In genomic region chr11:116799364-116799763, GRCm38 (mm10) we compare ENCODE assay signal across 34 mouse cellular contexts. TPM values are rescaled to one million over a fixed set of nuclear protein-coding genes. Genes with fewer than 3 reads are reported as not detected.
A peak's percentile ranks its signal among the peaks of the same experiment; 100 is the strongest.
DNase-seq lines count a peak whose midpoint lies in the region; ATAC-seq and TF ChIP-seq lines count a peak whose summit lies in the region.
"Had no signal": no experiment of that assay in that cellular context is flagged by ENCODE, and none has a peak within 500 bp of the region (broad histone marks: within the 10 kb centered on the region; RNA-seq: fewer than 3 reads in every experiment).

No protein-coding gene starts in this region.

- H3K9ac ChIP-seq in heart, embryonic 14.5 days (ENCODE audit: low read length), result no peak overlapping the region
- H3K9ac ChIP-seq: embryonic facial prominence, embryonic 15.5 days; forebrain, embryonic 12.5 days; limb, embryonic 12.5 days; liver, embryonic 15.5 days; lung, embryonic 14.5 days; midbrain, embryonic 15.5 days; neural tube, embryonic 15.5 days had no signal

- H3K36me3 ChIP-seq in heart, embryonic 14.5 days (ENCODE audit: control insufficient read depth, insufficient read depth, low read length), result no peaks in the 10 kb centered on the region
- H3K36me3 ChIP-seq: embryonic facial prominence, embryonic 10.5 days; embryonic facial prominence, embryonic 15.5 days; forebrain, embryonic 12.5 days; limb, embryonic 12.5 days; liver, embryonic 15.5 days; midbrain, embryonic 10.5 days; midbrain, embryonic 15.5 days; neural tube, embryonic 15.5 days had no signal

- WGBS in heart, embryonic 14.5 days, result 48% methylated on average over 5 of the region's 5 CpGs

- no peaks in the 10 kb centered on the region for H3K27me3 ChIP-seq in heart, embryonic 14.5 days (ENCODE audit: control insufficient read depth, insufficient read depth, low read length)
- H3K27me3 ChIP-seq: embryonic facial prominence, embryonic 15.5 days; forebrain, embryonic 12.5 days; limb, embryonic 12.5 days; liver, embryonic 15.5 days; midbrain, embryonic 15.5 days; neural tube, embryonic 15.5 days had no signal

- H3K4me2 ChIP-seq in heart, embryonic 14.5 days (ENCODE audit: low read length), result 0 out of 2 replicates have a peak overlapping the region, but pooled peaks have one; percentile 4
- H3K4me2 ChIP-seq: embryonic facial prominence, embryonic 15.5 days; forebrain, embryonic 12.5 days; limb, embryonic 12.5 days; liver, embryonic 15.5 days; lung, embryonic 14.5 days; midbrain, embryonic 15.5 days; neural tube, embryonic 15.5 days had no signal

- intact Hi-C loops in gastrocnemius, adult 2 months (cut with DNase I), result no loop called here
- intact Hi-C loops in heart, postnatal 25 days (cut with DNase I), result loop anchor here (5.0 kb wide), 1 partner anchor 102 kb away; no protein-coding TSS in a partner anchor

- ATAC-seq in heart, embryonic 14.5 days (ENCODE audit: insufficient number of reproducible peaks, insufficient read depth, low FRiP score, low read depth), result no peak
- ATAC-seq: intestine, embryonic 16.5 days; midbrain, embryonic 15.5 days had no signal

- peak overlapping the region; percentile 35; the same call in 1 of the 2 replicates for H3K27ac ChIP-seq in gastrocnemius, adult 2 months
- H3K27ac ChIP-seq in heart, embryonic 14.5 days (replicated peaks in 1 of 2; ENCODE audit: control insufficient read depth in 1 of 2, insufficient read depth in 1 of 2, low read depth in 2 of 2, low read length in 2 of 2), result no peak overlapping the region
- H3K27ac ChIP-seq: embryonic facial prominence, embryonic 10.5 days; embryonic facial prominence, embryonic 15.5 days; forebrain, embryonic 12.5 days; kidney, postnatal 0 days; limb, embryonic 12.5 days; liver, embryonic 15.5 days; midbrain, embryonic 10.5 days; midbrain, embryonic 15.5 days; neural tube, embryonic 15.5 days had no signal

- peaks cover 3% of the 10 kb centered on the region in 2 experiments; a peak in 3 of 4 replicates for H3K4me1 ChIP-seq in heart, embryonic 14.5 days (ENCODE audit: control insufficient read depth in 2 of 2, insufficient read depth in 2 of 2, low read length in 2 of 2)
- H3K4me1 ChIP-seq: forebrain, embryonic 12.5 days; limb, embryonic 12.5 days; liver, embryonic 15.5 days; midbrain, embryonic 10.5 days; midbrain, embryonic 15.5 days; neural tube, embryonic 15.5 days had no signal

- DNase-seq in gastrocnemius, adult 2 months, result peak; percentile 48
- no peak for DNase-seq in gastrocnemius, postnatal 25 days
- no peak for DNase-seq in heart, postnatal 25 days (ENCODE audit: low spot score)
- peak; percentile 58 for DNase-seq in layer of hippocampus, adult 9-11 months
- DNase-seq in layer of hippocampus, adult 9-10 months (ENCODE audit: low spot score), result no peak
- no peak for DNase-seq in kidney, postnatal 10 days
- DNase-seq: adrenal gland, postnatal 25 days; B cell, adult 2 months; kidney, adult 8-10 months; lung, embryonic 14.5 days; lung, postnatal 14 days; retina, postnatal 1 day; right cerebral cortex, postnatal 14 days; thymus, postnatal 4 days had no signal

- no peak for TF ChIP-seq CTCF in gastrocnemius, adult 2 months (IDR thresholded peaks at IDR 0.05)

- no peak overlapping the region for H3K4me3 ChIP-seq in gastrocnemius, adult 2 months
- H3K4me3 ChIP-seq in heart, embryonic 14.5 days (ENCODE audit: control insufficient read depth in 1 of 2, insufficient read depth in 1 of 2, low read depth in 1 of 2, low read length in 2 of 2), result no peak overlapping the region
- H3K4me3 ChIP-seq: embryonic facial prominence, embryonic 10.5 days; embryonic facial prominence, embryonic 15.5 days; forebrain, embryonic 12.5 days; limb, embryonic 12.5 days; liver, embryonic 15.5 days; midbrain, embryonic 10.5 days; midbrain, embryonic 15.5 days; neural tube, embryonic 15.5 days had no signal

- no peaks in the 10 kb centered on the region for H3K9me3 ChIP-seq in heart, embryonic 14.5 days (ENCODE audit: control insufficient read depth, low read length)
- H3K9me3 ChIP-seq: embryonic facial prominence, embryonic 10.5 days; embryonic facial prominence, embryonic 15.5 days; forebrain, embryonic 12.5 days; limb, embryonic 12.5 days; liver, embryonic 15.5 days; midbrain, embryonic 10.5 days; midbrain, embryonic 15.5 days; neural tube, embryonic 15.5 days had no signal

RNA-seq across cellular contexts. Expression of gene St6galnac1, which starts 24.1 kb away (rescaled TPM):
- not detected for total RNA-seq in gastrocnemius, adult 2 months (2021)
- not detected for total RNA-seq in gastrocnemius, postnatal 25 days (2021)
- polyA plus RNA-seq in heart, embryonic 14.5 days (2014; fragmentation: Nextera tagmentation; extraction: Ambion mirVana), result not detected in 2 replicates
- total RNA-seq in heart, postnatal 25 days (2021), result not detected
- total RNA-seq: adrenal gland, postnatal 25 days; left cerebral cortex, postnatal 14 days; liver, adult 2 months; megakaryocyte progenitor cell, adult 5-6 weeks had no signal
- polyA plus RNA-seq: embryonic facial prominence, embryonic 10.5 days; embryonic facial prominence, embryonic 15.5 days; forebrain, embryonic 12.5 days; gonadal fat pad, adult 2 months; heart, postnatal 0 days; hindbrain, embryonic 11.5 days; intestine, embryonic 16.5 days; kidney, postnatal 0 days; large intestine, adult 2 months; limb, embryonic 12.5 days; liver, adult 2 months; liver, embryonic 15.5 days; lung, embryonic 14.5 days; midbrain, embryonic 10.5 days; midbrain, embryonic 15.5 days; neural tube, embryonic 15.5 days; stomach, embryonic 14.5 days; thymus, postnatal 0 days had no signal

RNA-seq across cellular contexts. Expression of gene Mxra7, which starts 28.5 kb away (rescaled TPM):
- 10 to 100 TPM in 1 of 2 experiments, 1 to 10 TPM in 1; 6.7 to 12.7 TPM for total RNA-seq in gastrocnemius, adult 2 months (2021)
- 10 to 100 TPM; 13.2 to 14.7 TPM for total RNA-seq in gastrocnemius, postnatal 25 days (2021)
- polyA plus RNA-seq in heart, embryonic 14.5 days (2014; fragmentation: Nextera tagmentation; extraction: Ambion mirVana), result 15.0 and 16.7 TPM in 2 replicates
- total RNA-seq in heart, postnatal 25 days (2021), result 10 to 100 TPM; 17.2 to 23.2 TPM

RNA-seq across cellular contexts. Expression of gene Mettl23, which starts 43.7 kb away (rescaled TPM):
- 10 to 100 TPM; 35.4 to 42.9 TPM for total RNA-seq in gastrocnemius, adult 2 months (2021)
- 10 to 100 TPM; 33.1 to 36.7 TPM for total RNA-seq in gastrocnemius, postnatal 25 days (2021)
- polyA plus RNA-seq in heart, embryonic 14.5 days (2014; fragmentation: Nextera tagmentation; extraction: Ambion mirVana), result 70.9 and 79.2 TPM in 2 replicates
- total RNA-seq in heart, postnatal 25 days (2021), result 10 to 100 TPM; 36.6 to 39.4 TPM

RNA-seq across cellular contexts. Expression of gene Jmjd6, which starts 43.9 kb away (rescaled TPM):
- total RNA-seq in gastrocnemius, adult 2 months (2021), result 10 to 100 TPM; 21.7 to 30.4 TPM
- 10 to 100 TPM; 20.6 to 22.1 TPM for total RNA-seq in gastrocnemius, postnatal 25 days (2021)
- polyA plus RNA-seq in heart, embryonic 14.5 days (2014; fragmentation: Nextera tagmentation; extraction: Ambion mirVana), result 59.0 and 63.7 TPM in 2 replicates
- total RNA-seq in heart, postnatal 25 days (2021), result 10 to 100 TPM; 37.1 to 37.7 TPM

RNA-seq across cellular contexts. Expression of gene Mfsd11, which starts 52.9 kb away (rescaled TPM):
- total RNA-seq in gastrocnemius, adult 2 months (2021), result 10 to 100 TPM; 21.5 to 23.9 TPM
- total RNA-seq in gastrocnemius, postnatal 25 days (2021), result 10 to 100 TPM; 21.3 to 23.5 TPM
- polyA plus RNA-seq in heart, embryonic 14.5 days (2014; fragmentation: Nextera tagmentation; extraction: Ambion mirVana), result 31.9 and 39.7 TPM in 2 replicates
- 10 to 100 TPM; 34.0 to 36.9 TPM for total RNA-seq in heart, postnatal 25 days (2021)

Comparison
In these comparisons a context has a peak if more than half of its experiments do, and no peak if none do; other contexts are left out.
1. DNase-seq: peak in gastrocnemius, adult 2 months (single experiment) and layer of hippocampus, adult 9-11 months (single experiment); none in gastrocnemius, postnatal 25 days (single experiment), heart, postnatal 25 days (single experiment), layer of hippocampus, adult 9-10 months (single experiment) and kidney, postnatal 10 days (single experiment).